Mouse (Mus musculus) liver, embryonic 14.5 days (tissue): Measurements from ENCODE around the gene Col18a1. TPM values are rescaled to one million over a fixed set of nuclear protein-coding genes. Genes with fewer than 3 reads are reported as not detected.

Experiments
- ATAC-seq: fragments of 200-750 bp; cut with Nextera tagmentation; 2 replicates; pipeline ENCODE4 v1.8.0; 2017; ENCODE audit warnings: moderate number of reproducible peaks, mild to moderate bottlenecking, moderate library complexity; ENCODE audit not compliant: insufficient read depth
- DNase-seq, 3 experiments: peaks; one replicate each; pipeline ENCODE4 v3.0.0-alpha.2; 2012 to 2013; ENCODE audit warnings: low read depth in 3 of 3, low spot score in 3 of 3
- H3K27ac ChIP-seq: fragments of 300-500 bp; sonication (generic); 2 replicates; pipeline ENCODE4 v1.5.1; 2014; ENCODE audit warnings: moderate library complexity, mild to moderate bottlenecking, control low read depth, inconsistent platforms
- H3K27me3 ChIP-seq: fragments of 300-500 bp; sonication (generic); 2 replicates; pipeline ENCODE4 v1.6.1; 2014; ENCODE audit warnings: mild to moderate bottlenecking, low read length, moderate library complexity; ENCODE audit not compliant: control insufficient read depth, insufficient read depth
- H3K36me3 ChIP-seq: fragments of 300-500 bp; sonication (generic); replicated peaks from 2 replicates; pipeline ENCODE4 v1.6.1; 2014; ENCODE audit warnings: low read depth; ENCODE audit not compliant: control insufficient read depth, insufficient read depth
- H3K4me1 ChIP-seq, 2 experiments: fragments of 200-500 bp in 1 of 2; fragments of 300-500 bp in 1 of 2; sonication (generic) in 1 of 2; replicated peaks; 2 replicates each; pipeline ENCODE4 v1.6.1; 2012 to 2014; ENCODE audit warnings: antibody characterized with exemption in 1 of 2, inconsistent platforms in 1 of 2, low read length in 1 of 2; ENCODE audit not compliant: control insufficient read depth in 2 of 2, insufficient read depth in 2 of 2
- H3K4me2 ChIP-seq: fragments of 300-500 bp; sonication (generic); 2 replicates; pipeline ENCODE4 v1.6.1; 2014; ENCODE audit warnings: low read depth, mild to moderate bottlenecking, control low read depth, moderate library complexity
- H3K4me3 ChIP-seq, 2 experiments: fragments of 200-500 bp in 1 of 2; fragments of 300-500 bp in 1 of 2; sonication (generic) in 1 of 2; 2 replicates each; pipeline ENCODE4 v1.5.1; 2012 to 2014; ENCODE audit warnings: low read depth in 2 of 2, low read length in 2 of 2, mild to moderate bottlenecking in 2 of 2, control low read depth in 1 of 2, inconsistent platforms in 1 of 2, moderate library complexity in 1 of 2; ENCODE audit not compliant: insufficient read depth in 1 of 2
- H3K9ac ChIP-seq: fragments of 300-500 bp; sonication (generic); replicated peaks from 2 replicates; pipeline ENCODE4 v1.6.1; 2014; ENCODE audit warnings: mild to moderate bottlenecking, control low read depth, moderate library complexity
- H3K9me3 ChIP-seq: fragments of 300-500 bp; sonication (generic); 2 replicates; pipeline ENCODE4 v1.6.1; 2016; ENCODE audit warnings: low read length, mixed read lengths; ENCODE audit not compliant: control insufficient read depth
- CTCF ChIP-seq: IDR thresholded peaks from 2 replicates; pipeline ENCODE4 v1.5.1; 2016; ENCODE audit warnings: antibody characterized with exemption, low read depth, control low read depth
- EP300 ChIP-seq: IDR thresholded peaks from 2 replicates; pipeline ENCODE4 v1.6.1; 2016; ENCODE audit warnings: antibody characterized with exemption, low read depth
- WGBS: fragments of 180-500 bp; shearing (Covaris S2); extraction: QIAGEN DNeasy Blood & Tissue Kit; methylation state at CpG from one replicate; pipeline ENCODE4 v1.1.7; 2014; ENCODE audit not compliant: insufficient replicate concordance; 5-methylcytosine and 5-hydroxymethylcytosine counted together
- polyA plus RNA-seq, 2 experiments: library from polyadenylated mRNA; depleted of rRNA in 1 of 2; stranded (reverse) in 1 of 2; unstranded in 1 of 2; fragments of >200 nt; fragmentation: Nextera tagmentation in 1 of 2; extraction: Ambion mirVana in 1 of 2; gene quantifications; 2 replicates each; pipeline versions ENCODE4 v1.2.1 to v1.2.3; 2012 to 2014

The Col18a1 gene
- polyA plus RNA-seq, 2 experiments = 24.6 to 31.4 TPM

GRCm38 (mm10) chr10:77165318-77165945 is 916 bp downstream of the Col18a1 start:
- Histone ChIP-seq H3K27me3 (peaks cover 27% of the 10 kb centered on the region), H3K4me3 (peak overlapping the region; percentile 26 to 45), H3K36me3 (no peaks in the 10 kb centered on the region), H3K27ac (no peak overlapping the region), H3K9ac (no peak overlapping the region), H3K4me1 (peaks cover 0 to 6% of the 10 kb centered on the region in 2 experiments; a peak in 2 of 4 replicates), H3K9me3 (no peaks in the 10 kb centered on the region), H3K4me2 (peak overlapping the region; percentile 69)
- WGBS = under 1% methylated on average over 40 of the region's 40 CpGs
- TF ChIP-seq CTCF = no peak
- TF ChIP-seq EP300 = no peak
- ATAC-seq (0 out of 2 replicates have a peak, but pooled peaks have one; percentile 4), DNase-seq (no peak)

GRCm38 (mm10) chr10:77164437-77165052 is 1.8 kb downstream of the Col18a1 start:
- Histone ChIP-seq H3K27ac (no peak overlapping the region), H3K36me3 (no peaks in the 10 kb centered on the region), H3K4me2 (no peak overlapping the region), H3K9ac (no peak overlapping the region), H3K9me3 (no peaks in the 10 kb centered on the region), H3K4me1 (peaks cover 8 to 14% of the 10 kb centered on the region in 2 experiments), H3K4me3 (no peak overlapping the region), H3K27me3 (peaks cover 27% of the 10 kb centered on the region)
- TF ChIP-seq CTCF = no peak
- no peak for TF ChIP-seq EP300
- DNase-seq (no peak), ATAC-seq (no peak)
- 25% methylated on average over 9 of the region's 9 CpGs for WGBS

- DNase-seq (no peak), ATAC-seq (no peak)
- Histone ChIP-seq H3K9ac (no peak overlapping the region), H3K9me3 (no peaks in the 10 kb centered on the region), H3K36me3 (no peaks in the 10 kb centered on the region), H3K4me3 (no peak overlapping the region), H3K4me1 (peaks cover 13 to 19% of the 10 kb centered on the region in 2 experiments), H3K4me2 (no peak overlapping the region), H3K27me3 (peaks cover 27% of the 10 kb centered on the region), H3K27ac (no peak overlapping the region)
- TF ChIP-seq CTCF (no peak), EP300 (no peak)
- WGBS = 50% methylated on average over 5 of the region's 5 CpGs
These were observed 2.3 kb downstream of the Col18a1 start for GRCm38 (mm10) chr10:77164041-77164436.

DNA sequence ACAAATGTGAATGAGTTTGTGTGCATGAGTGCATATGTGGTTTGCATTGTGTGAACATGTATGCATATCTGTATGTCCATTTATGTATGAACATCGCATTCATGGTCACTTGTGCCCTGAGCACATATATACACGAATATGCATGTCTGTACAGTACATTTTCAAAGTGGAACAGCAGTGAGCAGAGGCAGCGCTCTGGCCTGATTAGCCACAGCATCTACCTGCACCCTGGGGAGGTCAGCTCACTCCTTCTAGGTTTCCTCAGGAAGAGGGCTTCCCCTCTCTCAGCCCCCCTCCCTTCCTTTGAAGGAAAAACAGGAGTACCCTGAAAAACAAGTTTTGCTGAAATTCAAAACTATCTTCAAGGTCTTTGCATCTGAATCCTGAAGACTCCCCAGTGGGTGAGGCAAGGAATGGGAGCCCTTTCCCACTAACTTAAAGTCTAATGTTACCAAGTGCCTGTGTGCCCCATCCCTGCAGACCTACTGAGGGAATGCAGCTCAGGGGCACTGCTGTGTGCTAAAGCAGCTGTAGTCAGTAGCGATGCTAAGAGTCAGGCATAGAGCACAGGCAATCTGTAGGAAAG is 2.9 kb downstream of the Col18a1 start:
- H3K9ac ChIP-seq = no peak overlapping the region
- DNase-seq (no peak), ATAC-seq (no peak)
- TF ChIP-seq EP300 = no peak
- no peak for TF ChIP-seq CTCF
- WGBS = 71% methylated on average over 4 of the region's 4 CpGs
- H3K4me1 ChIP-seq = peaks cover 19 to 25% of the 10 kb centered on the region in 2 experiments
- no peaks in the 10 kb centered on the region for H3K36me3 ChIP-seq
- H3K4me3 ChIP-seq = no peak overlapping the region
- H3K27ac ChIP-seq = no peak overlapping the region
- no peaks in the 10 kb centered on the region for H3K9me3 ChIP-seq
- H3K27me3 ChIP-seq = peaks cover 27% of the 10 kb centered on the region
- no peak overlapping the region for H3K4me2 ChIP-seq

DNA sequence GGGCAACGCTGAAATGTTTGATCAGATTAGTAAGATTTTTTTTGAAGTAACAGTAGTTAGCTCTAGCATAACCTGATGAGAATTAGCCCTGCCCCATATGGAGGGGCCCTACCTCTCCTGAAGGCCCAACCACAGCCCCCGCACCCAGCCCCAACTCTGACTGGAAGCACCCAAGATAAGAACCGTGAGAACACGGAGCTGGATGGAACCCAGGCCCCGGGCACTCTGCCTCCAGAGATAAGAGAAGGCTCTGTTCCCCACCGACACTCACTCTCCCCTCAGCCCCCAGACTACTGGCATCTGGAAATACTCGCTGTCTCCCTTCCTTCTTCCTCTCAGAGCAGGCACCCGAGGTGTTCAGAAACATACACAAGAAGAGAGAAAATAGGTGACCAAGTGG is 6.8 kb downstream of the Col18a1 start:
- Histone ChIP-seq H3K9ac (peak overlapping the region; percentile 40), H3K36me3 (no peaks in the 10 kb centered on the region), H3K4me3 (peak overlapping the region in 1 of 2 experiments; percentile 20; a peak in 1 of 4 replicates), H3K27ac (peak overlapping the region; percentile 54; the same call in 1 of the 2 replicates), H3K27me3 (peaks cover 3% of the 10 kb centered on the region), H3K9me3 (no peaks in the 10 kb centered on the region), H3K4me1 (peaks cover 26 to 37% of the 10 kb centered on the region in 2 experiments), H3K4me2 (peak overlapping the region; percentile 59)
- DNase-seq (peak; percentile 26 to 43 (median 41)), ATAC-seq (peak; percentile 91)
- no peak for TF ChIP-seq CTCF
- TF ChIP-seq EP300 = peak; percentile 48
- 1% methylated on average over 8 of the region's 8 CpGs for WGBS
